Mouse (Mus musculus) heart, adult 18-20 months (tissue): ENCODE results near the gene Fam78b. TPM values are rescaled to one million over a fixed set of nuclear protein-coding genes. Genes with fewer than 3 reads are reported as not detected.

Source experiments
- DNase-seq, 2 experiments: peaks; one replicate each; pipeline ENCODE4 v3.0.0; 2021 to 2022; ENCODE audit warnings: mixed read lengths in 1 of 2
- total RNA-seq, 2 experiments: library from RNA; stranded (reverse); gene quantifications; 2 replicates each; pipeline ENCODE4 v1.2.3; 2021

Gene Fam78b
- total RNA-seq, 2 experiments from 2014 or later: 2.5 to 3.9 TPM

- DNase-seq: no peak
These were observed 93.5 kb downstream of the Fam78b start for GRCm38 (mm10) chr1:167094589-167095148.

- DNase-seq: peak in 1 of 2 experiments; percentile 8
These were observed 97.5 kb downstream of the Fam78b start for GRCm38 (mm10) chr1:167098741-167099140.

GRCm38 (mm10) chr1:167102046-167102445 is 100.8 kb downstream of the Fam78b start:
- no peak for DNase-seq

- no peak for DNase-seq
These were observed 101.3 kb downstream of the Fam78b start for GRCm38 (mm10) chr1:167102566-167102965.

- no peak for DNase-seq
These were observed 103.9 kb downstream of the Fam78b start for GRCm38 (mm10) chr1:167104956-167105626.

- DNase-seq: no peak
These were observed 104.7 kb downstream of the Fam78b start for GRCm38 (mm10) chr1:167105916-167106315.

GRCm38 (mm10) chr1:167108973-167109509 is 107.8 kb downstream of the Fam78b start:
- no peak for DNase-seq

GRCm38 (mm10) chr1:167114363-167115050 is 113.3 kb downstream of the Fam78b start:
- peak in 1 of 2 experiments; percentile 26 for DNase-seq

GRCm38 (mm10) chr1:167115121-167115520 is 113.9 kb downstream of the Fam78b start:
- DNase-seq: no peak

GRCm38 (mm10) chr1:167116733-167117132 is 115.5 kb downstream of the Fam78b start:
- no peak for DNase-seq

- no peak for DNase-seq
These were observed 117.8 kb downstream of the Fam78b start for GRCm38 (mm10) chr1:167118971-167119370.

- no peak for DNase-seq
These were observed 118.2 kb downstream of the Fam78b start for GRCm38 (mm10) chr1:167119439-167119838.

GRCm38 (mm10) chr1:167122436-167122835 is 121.2 kb downstream of the Fam78b start:
- DNase-seq: no peak

GRCm38 (mm10) chr1:167123551-167123950 is 122.3 kb downstream of the Fam78b start:
- no peak for DNase-seq

GRCm38 (mm10) chr1:167125870-167126269 is 124.7 kb downstream of the Fam78b start:
- no peak for DNase-seq

GRCm38 (mm10) chr1:167126292-167126691 is 125.1 kb downstream of the Fam78b start:
- DNase-seq: no peak

- no peak for DNase-seq
These were observed 134.5 kb downstream of the Fam78b start for GRCm38 (mm10) chr1:167135748-167136147.
